Mouse (Mus musculus) layer of hippocampus, adult 9-11 months (tissue): ENCODE data around the gene 2310050C09Rik.

Experiments
- DNase-seq: peaks from one replicate; pipeline ENCODE4 v3.0.0; 2022

The 2310050C09Rik gene

GRCm38 (mm10) chr3:92870116-92870515 lies at the start of gene 2310050C09Rik:
Gene 2310050C09Rik, minus strand, starts transcription at chr3:92870216.
- no peak for DNase-seq

GRCm38 (mm10) chr3:92907571-92907970 lies 37.6 kb upstream of the 2310050C09Rik start:
- DNase-seq: no peak

GRCm38 (mm10) chr3:92905182-92905581 lies 35.2 kb upstream of the 2310050C09Rik start:
- DNase-seq: no peak

- no peak for DNase-seq
Measured at GRCm38 (mm10) chr3:92903640-92904039, 33.6 kb upstream of the 2310050C09Rik start.

GRCm38 (mm10) chr3:92902992-92903391 lies 33.0 kb upstream of the 2310050C09Rik start:
- DNase-seq: no peak

GRCm38 (mm10) chr3:92894489-92894888 lies 24.5 kb upstream of the 2310050C09Rik start:
- DNase-seq: no peak

- no peak for DNase-seq
Measured at GRCm38 (mm10) chr3:92894063-92894462, 24.0 kb upstream of the 2310050C09Rik start.

GRCm38 (mm10) chr3:92874180-92874579 lies 4.2 kb upstream of the 2310050C09Rik start:
- no peak for DNase-seq

GRCm38 (mm10) chr3:92851186-92851585 lies 18.8 kb downstream of the 2310050C09Rik start, which contains the start of gene Lce1l:
Gene Lce1l, minus strand, starts transcription at chr3:92851286.
- no peak for DNase-seq

GRCm38 (mm10) chr3:92827108-92827507 lies 42.9 kb downstream of the 2310050C09Rik start, which contains the start of gene Kprp:
Gene Kprp, minus strand, starts transcription at chr3:92827247.
- no peak for DNase-seq

- DNase-seq: no peak
Measured at GRCm38 (mm10) chr3:92825808-92826207, 44.2 kb downstream of the 2310050C09Rik start.
